Mouse (Mus musculus) neural tube, embryonic 10.5 days (tissue): ENCODE measurements around the gene Slc4a5.

Experiments used
- DNase-seq: peaks from one replicate; pipeline ENCODE4 v3.0.0-alpha.2; 2017; ENCODE audit warnings: low spot score; ENCODE audit errors: extremely low spot score

The Slc4a5 gene

DNA sequence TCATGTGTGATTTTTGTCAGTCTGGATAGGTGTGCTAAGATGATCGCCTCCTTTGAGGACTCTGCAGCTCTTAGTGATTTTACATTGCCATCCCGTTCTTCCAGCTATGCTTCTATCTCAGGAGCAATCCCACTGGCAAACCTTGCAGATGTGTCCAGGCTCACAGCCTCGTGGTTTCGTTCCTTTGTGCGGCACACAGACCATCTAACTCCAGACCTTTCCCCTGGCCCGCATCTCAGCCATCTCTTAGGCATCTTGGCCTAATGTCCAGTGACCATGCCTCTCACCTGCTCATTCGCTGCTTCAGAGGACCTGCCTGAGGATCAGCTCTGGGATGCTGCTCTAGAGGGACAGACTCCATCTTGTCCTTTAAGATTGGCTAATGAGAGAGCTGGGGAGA, 130.5 kb downstream of the Slc4a5 start:
- DNase-seq = no peak

GRCm38 (mm10) chr6:83350851-83351405, 131.3 kb downstream of the Slc4a5 start:
- DNase-seq = no peak

GRCm38 (mm10) chr6:83351490-83352160, 132.0 kb downstream of the Slc4a5 start:
- DNase-seq = no peak

DNA sequence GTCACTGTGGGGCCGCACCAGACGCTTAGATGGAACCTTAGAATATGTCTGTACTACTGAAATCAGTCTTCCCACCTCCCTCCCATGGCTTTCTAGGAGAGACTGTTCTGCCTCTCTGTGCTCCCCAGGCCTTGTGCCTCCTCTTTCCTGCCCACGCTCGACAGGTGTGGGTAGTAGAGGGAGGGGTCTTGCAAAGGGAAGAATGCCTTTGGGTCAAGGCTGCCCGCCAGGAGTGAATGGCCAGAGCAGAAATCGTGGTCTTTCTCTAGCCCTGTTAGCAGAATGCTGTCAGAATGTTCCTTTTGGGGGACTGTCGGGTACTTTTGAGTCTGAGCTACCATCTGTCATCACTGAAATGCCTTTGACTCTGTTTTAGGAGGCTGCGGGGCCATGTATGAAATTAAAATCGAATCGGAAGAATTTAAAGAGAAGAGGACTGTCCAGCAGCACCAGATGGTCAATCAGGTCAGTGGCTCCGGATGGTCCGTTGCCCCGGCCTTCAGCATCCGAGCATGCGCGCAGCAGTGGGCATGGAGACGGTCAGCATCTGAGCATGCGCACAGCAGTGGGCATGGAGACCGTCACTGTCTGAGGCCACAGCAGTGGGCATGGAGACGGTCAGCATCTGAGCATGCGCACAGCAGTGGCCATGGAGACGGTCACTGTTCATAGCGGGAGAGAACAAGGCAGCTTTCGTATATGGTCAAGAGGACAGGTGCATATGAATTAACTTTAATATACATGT, 133.2 kb downstream of the Slc4a5 start:
- no peak for DNase-seq
